Mouse (Mus musculus) heart, embryonic 16.5 days (tissue): Measurements from ENCODE around the gene Asl. TPM values are rescaled to one million over a fixed set of nuclear protein-coding genes. Genes with fewer than 3 reads are reported as not detected.

Experiments
- ATAC-seq: fragments of 200-750 bp; cut with Nextera tagmentation; replicated peaks from 2 replicates; pipeline ENCODE4 v1.8.0; 2017; ENCODE audit warnings: moderate number of reproducible peaks; ENCODE audit not compliant: insufficient read depth, low FRiP score; ENCODE audit errors: extremely low read depth
- H3K27ac ChIP-seq: fragments of 300-500 bp; sonication (generic); 2 replicates; pipeline ENCODE4 v1.5.1; 2014; ENCODE audit warnings: mild to moderate bottlenecking, low read length, control low read depth, moderate library complexity
- H3K27me3 ChIP-seq: fragments of 300-500 bp; sonication (generic); 2 replicates; pipeline ENCODE4 v1.6.1; 2014; ENCODE audit warnings: low read length, mixed read lengths; ENCODE audit not compliant: control insufficient read depth, insufficient read depth
- H3K36me3 ChIP-seq: fragments of 300-500 bp; sonication (generic); 2 replicates; pipeline ENCODE4 v1.6.1; 2014; ENCODE audit not compliant: control insufficient read depth, insufficient read depth
- H3K4me1 ChIP-seq: fragments of 300-500 bp; sonication (generic); 2 replicates; pipeline ENCODE4 v1.6.1; 2014; ENCODE audit warnings: low read length, mixed read lengths; ENCODE audit not compliant: control insufficient read depth, insufficient read depth
- H3K4me2 ChIP-seq: fragments of 300-500 bp; sonication (generic); 2 replicates; pipeline ENCODE4 v1.6.1; 2014; ENCODE audit warnings: low read depth, mild to moderate bottlenecking, control low read depth, low read length
- H3K4me3 ChIP-seq: fragments of 300-500 bp; sonication (generic); 2 replicates; pipeline ENCODE4 v1.5.1; 2014; ENCODE audit warnings: mild to moderate bottlenecking, control low read depth, low read length
- H3K9ac ChIP-seq: fragments of 300-500 bp; sonication (generic); 2 replicates; pipeline ENCODE4 v1.6.1; 2014; ENCODE audit warnings: low read length, control low read depth
- H3K9me3 ChIP-seq: fragments of 300-500 bp; sonication (generic); replicated peaks from 2 replicates; pipeline ENCODE4 v1.6.1; 2016; ENCODE audit warnings: low read length; ENCODE audit not compliant: control insufficient read depth
- WGBS: fragments of 180-500 bp; shearing (Covaris S2); extraction: QIAGEN DNeasy Blood & Tissue Kit; methylation state at CpG from one replicate; pipeline ENCODE4 v1.1.7; 2014; 5-methylcytosine and 5-hydroxymethylcytosine counted together
- polyA plus RNA-seq: library from polyadenylated mRNA; unstranded; fragments of >200 nt; fragmentation: Nextera tagmentation; extraction: Ambion mirVana; gene quantifications from 2 replicates; pipeline ENCODE4 v1.2.1, GENCODE M21; 2015

The Asl gene
- polyA plus RNA-seq, 1 experiment from 2014 or later = 23.0 TPM

- ATAC-seq = no peak
- H3K4me2 ChIP-seq = no peak overlapping the region
- H3K27ac ChIP-seq = no peak overlapping the region
- H3K9me3 ChIP-seq = no peaks in the 10 kb centered on the region
- no peaks in the 10 kb centered on the region; the same call in 1 of the 2 replicates for H3K4me1 ChIP-seq
- H3K9ac ChIP-seq = no peak overlapping the region
- 42% methylated on average over 5 of the region's 5 CpGs for WGBS
- H3K27me3 ChIP-seq = no peaks in the 10 kb centered on the region
- peaks cover 8% of the 10 kb centered on the region for H3K36me3 ChIP-seq
- H3K4me3 ChIP-seq = no peak overlapping the region
Observed at GRCm38 (mm10) chr5:129978608-129979007, 50.4 kb downstream of the Asl start.

GRCm38 (mm10) chr5:129977768-129978167 is 51.3 kb downstream of the Asl start:
- WGBS = 84% methylated on average over 4 of the region's 4 CpGs

GRCm38 (mm10) chr5:129974866-129975311 is 54.2 kb downstream of the Asl start:
- no peaks in the 10 kb centered on the region for H3K9me3 ChIP-seq
- H3K27me3 ChIP-seq = no peaks in the 10 kb centered on the region
- WGBS = 71% methylated on average over 4 of the region's 4 CpGs
- H3K9ac ChIP-seq = no peak overlapping the region
- H3K36me3 ChIP-seq = peaks cover 8% of the 10 kb centered on the region; the same call in 1 of the 2 replicates
- ATAC-seq = no peak
- no peak overlapping the region for H3K4me2 ChIP-seq
- H3K4me3 ChIP-seq = no peak overlapping the region
- no peaks in the 10 kb centered on the region; the same call in 1 of the 2 replicates for H3K4me1 ChIP-seq
- H3K27ac ChIP-seq = no peak overlapping the region

More at GRCm38 (mm10) chr5:129977768-129978167, 51.3 kb downstream of the Asl start:
- Histone ChIP-seq H3K9ac (no peak overlapping the region), H3K4me1 (no peaks in the 10 kb centered on the region; the same call in 1 of the 2 replicates), H3K9me3 (no peaks in the 10 kb centered on the region), H3K4me2 (no peak overlapping the region), H3K27me3 (no peaks in the 10 kb centered on the region), H3K4me3 (no peak overlapping the region), H3K27ac (no peak overlapping the region), H3K36me3 (peaks cover 2% of the 10 kb centered on the region; the same call in 1 of the 2 replicates)
- ATAC-seq = no peak

- H3K4me1 ChIP-seq = no peaks in the 10 kb centered on the region; the same call in 1 of the 2 replicates
- H3K27ac ChIP-seq = no peak overlapping the region
- H3K4me3 ChIP-seq = no peak overlapping the region
- no peak overlapping the region for H3K4me2 ChIP-seq
- ATAC-seq = no peak
- no peaks in the 10 kb centered on the region for H3K9me3 ChIP-seq
- no peak overlapping the region for H3K9ac ChIP-seq
- H3K36me3 ChIP-seq = peaks cover 8% of the 10 kb centered on the region; the same call in 1 of the 2 replicates
- H3K27me3 ChIP-seq = no peaks in the 10 kb centered on the region
- 80% methylated on average over 4 of the region's 4 CpGs for WGBS
Observed at GRCm38 (mm10) chr5:129974354-129974753, 54.7 kb downstream of the Asl start.

- H3K4me3 ChIP-seq = no peak overlapping the region
- no peak overlapping the region for H3K9ac ChIP-seq
- 79% methylated on average over 4 of the region's 4 CpGs for WGBS
- no peaks in the 10 kb centered on the region for H3K9me3 ChIP-seq
- no peaks in the 10 kb centered on the region for H3K4me1 ChIP-seq
- H3K4me2 ChIP-seq = no peak overlapping the region
- H3K27ac ChIP-seq = no peak overlapping the region
- ATAC-seq = no peak
- no peaks in the 10 kb centered on the region for H3K27me3 ChIP-seq
- peaks cover 8% of the 10 kb centered on the region; the same call in 1 of the 2 replicates for H3K36me3 ChIP-seq
Observed at GRCm38 (mm10) chr5:129971491-129971890, 57.6 kb downstream of the Asl start.

- ATAC-seq = no peak
- Histone ChIP-seq H3K9ac (no peak overlapping the region), H3K27me3 (no peaks in the 10 kb centered on the region), H3K4me2 (no peak overlapping the region), H3K9me3 (no peaks in the 10 kb centered on the region), H3K4me3 (no peak overlapping the region), H3K36me3 (peaks cover 5% of the 10 kb centered on the region; the same call in 1 of the 2 replicates), H3K27ac (no peak overlapping the region), H3K4me1 (no peaks in the 10 kb centered on the region)
- 74% methylated on average over 7 of the region's 7 CpGs for WGBS
Observed at GRCm38 (mm10) chr5:129968417-129968816, 60.6 kb downstream of the Asl start.

- 93% methylated on average over 3 of the region's 3 CpGs for WGBS
- Histone ChIP-seq H3K27ac (no peak overlapping the region), H3K27me3 (no peaks in the 10 kb centered on the region), H3K36me3 (0 out of 2 replicates have a peak, but pooled peaks cover under 1% of the 10 kb centered on the region), H3K9ac (no peak overlapping the region), H3K9me3 (no peaks in the 10 kb centered on the region), H3K4me3 (no peak overlapping the region), H3K4me1 (no peaks in the 10 kb centered on the region), H3K4me2 (no peak overlapping the region)
- ATAC-seq = no peak
Observed at GRCm38 (mm10) chr5:129966448-129966847, 62.6 kb downstream of the Asl start.

- Histone ChIP-seq H3K4me1 (no peaks in the 10 kb centered on the region), H3K27me3 (no peaks in the 10 kb centered on the region), H3K9ac (no peak overlapping the region), H3K4me2 (no peak overlapping the region), H3K36me3 (0 out of 2 replicates have a peak, but pooled peaks cover 3% of the 10 kb centered on the region), H3K4me3 (no peak overlapping the region), H3K9me3 (no peaks in the 10 kb centered on the region), H3K27ac (no peak overlapping the region)
- ATAC-seq = no peak
- 51% methylated on average over 4 of the region's 4 CpGs for WGBS
Observed at GRCm38 (mm10) chr5:129963224-129963623, 65.8 kb downstream of the Asl start.
